Mouse (Mus musculus): Measurements from ENCODE around the gene Tango2. TPM values are rescaled to one million over a fixed set of nuclear protein-coding genes. Genes with fewer than 3 reads are reported as not detected.
A peak's percentile ranks its signal among the peaks of the same experiment; 100 is the strongest.
"Not testable (repeated sequence)": the region's sequence is repeated elsewhere in the genome, so short reads cannot be mapped to it uniquely, and the experiment has no call there.

Gene Tango2
- total RNA-seq, 2 experiments from 2014 or later: 32.8 to 37.0 TPM

DNA sequence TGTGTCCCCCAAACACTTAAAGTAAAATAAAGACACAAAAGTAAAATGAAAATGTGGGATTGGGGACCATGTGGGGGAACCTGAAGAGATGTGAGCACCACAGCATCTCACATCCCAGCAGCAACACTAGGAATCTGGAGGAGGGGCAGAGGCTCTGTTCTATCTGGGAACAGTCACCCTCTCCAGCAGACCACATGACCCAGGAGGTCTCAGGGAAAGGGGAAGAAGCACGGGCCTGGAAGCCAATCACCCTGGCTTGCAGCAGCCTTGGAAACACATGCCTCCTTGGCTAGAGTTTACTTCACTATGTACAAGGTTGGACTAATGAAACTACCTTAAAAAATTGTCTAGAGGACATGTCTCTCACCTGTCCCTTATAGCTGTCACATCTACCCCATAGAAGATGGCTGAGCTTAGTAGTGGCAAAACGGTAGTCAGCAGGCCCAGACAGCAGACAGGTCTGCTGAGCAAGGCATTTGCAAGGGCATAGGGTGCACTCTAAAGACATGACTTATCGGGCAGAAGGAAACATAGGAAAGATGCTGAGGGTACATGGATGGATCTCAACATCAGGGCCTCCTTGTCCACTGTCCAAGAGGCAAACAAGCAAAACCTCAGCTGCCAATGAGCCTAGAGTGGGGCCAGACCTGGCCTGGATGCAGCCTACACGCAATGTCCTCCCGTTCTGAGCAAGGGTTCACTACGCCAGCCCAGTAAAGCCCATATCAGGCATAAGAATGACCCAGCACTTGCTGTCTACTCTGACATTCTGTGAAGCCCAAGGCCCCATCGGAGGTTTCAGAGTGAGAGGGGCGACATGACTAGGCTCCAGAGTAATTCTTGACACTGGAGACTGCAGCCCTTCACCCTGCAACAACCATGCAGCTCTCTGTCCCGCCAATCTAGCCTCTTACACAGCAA, 5.0 kb downstream of the Tango2 start:
- DNase-seq: peak; percentile 41

DNA sequence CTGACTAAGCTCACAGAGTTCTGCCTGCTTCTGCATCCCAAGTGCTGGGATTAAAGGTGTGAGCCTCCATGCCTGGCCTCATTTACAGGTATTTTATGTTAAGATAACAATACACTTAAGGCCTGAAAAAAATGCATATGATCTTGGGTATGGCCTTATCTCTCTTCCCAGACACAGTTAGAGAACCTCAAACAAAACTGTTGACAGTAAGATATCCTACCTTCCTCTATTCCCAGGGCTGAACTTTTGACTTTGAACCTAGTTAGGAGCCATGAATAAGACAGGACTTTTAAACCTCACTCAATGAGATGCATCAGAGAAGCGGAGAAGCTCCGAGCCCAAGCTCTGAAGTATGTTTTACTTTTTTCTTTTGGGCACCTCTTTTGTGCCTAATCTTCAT, 5.8 kb downstream of the Tango2 start:
- no peak for DNase-seq

DNA sequence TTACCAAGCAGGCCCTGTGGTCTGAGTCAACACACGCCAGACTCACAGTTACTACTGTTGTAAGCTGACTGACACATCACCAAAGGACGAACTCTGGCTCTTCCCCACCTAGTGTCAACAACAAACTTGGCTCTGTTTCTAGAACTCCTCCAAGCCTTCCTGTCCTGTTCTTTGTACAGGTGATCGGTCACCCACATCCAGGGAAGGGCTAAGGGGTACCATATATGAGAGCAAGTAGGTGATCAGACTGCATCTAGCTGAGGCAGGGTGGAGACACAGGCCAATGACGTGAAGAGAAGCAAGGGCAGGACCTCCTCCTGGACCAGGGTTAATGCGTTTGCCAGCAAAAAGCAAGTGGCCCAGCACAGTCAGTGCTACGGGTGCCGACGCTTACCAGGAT, 6.3 kb downstream of the Tango2 start:
- DNase-seq: no peak

DNA sequence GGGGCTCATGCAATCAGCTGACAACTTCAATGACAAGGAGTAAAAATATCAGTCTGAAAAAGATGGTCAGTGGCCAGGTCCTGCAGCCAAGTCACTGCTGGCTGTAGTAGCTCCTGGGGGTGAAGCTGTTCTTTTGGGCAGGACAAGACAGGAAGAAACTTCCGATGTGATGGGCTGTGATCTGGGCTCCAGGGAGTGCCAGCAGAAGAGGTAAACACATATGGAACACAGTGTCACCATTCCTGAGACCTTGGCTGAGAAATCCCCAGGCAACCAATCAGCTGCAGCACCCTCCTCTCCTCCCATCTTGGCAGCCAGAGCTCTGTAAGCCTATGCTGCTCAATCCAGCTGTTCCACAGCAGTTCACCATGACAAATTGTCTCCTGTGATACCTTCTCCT, 8.0 kb downstream of the Tango2 start:
- DNase-seq: no peak

DNA sequence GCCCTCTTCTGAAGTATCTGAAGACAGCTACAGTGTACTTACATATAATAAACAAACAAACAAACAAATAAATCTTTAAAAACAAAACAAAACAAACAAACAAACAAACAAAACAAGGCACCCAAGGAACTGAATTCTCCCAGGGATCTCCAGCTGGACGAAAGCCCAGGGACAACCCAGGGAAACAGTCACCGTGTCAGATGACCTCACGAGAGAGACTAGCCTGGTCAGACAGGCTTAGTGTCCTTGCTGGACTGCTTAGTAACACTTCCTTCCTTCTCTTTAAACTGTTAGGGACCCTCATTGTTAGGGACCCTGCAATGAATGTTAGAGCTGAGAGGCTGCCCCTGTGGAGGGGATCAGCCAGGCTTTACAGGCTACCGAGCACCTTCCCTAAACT, 10.6 kb downstream of the Tango2 start:
- DNase-seq: peak; percentile 56

DNA sequence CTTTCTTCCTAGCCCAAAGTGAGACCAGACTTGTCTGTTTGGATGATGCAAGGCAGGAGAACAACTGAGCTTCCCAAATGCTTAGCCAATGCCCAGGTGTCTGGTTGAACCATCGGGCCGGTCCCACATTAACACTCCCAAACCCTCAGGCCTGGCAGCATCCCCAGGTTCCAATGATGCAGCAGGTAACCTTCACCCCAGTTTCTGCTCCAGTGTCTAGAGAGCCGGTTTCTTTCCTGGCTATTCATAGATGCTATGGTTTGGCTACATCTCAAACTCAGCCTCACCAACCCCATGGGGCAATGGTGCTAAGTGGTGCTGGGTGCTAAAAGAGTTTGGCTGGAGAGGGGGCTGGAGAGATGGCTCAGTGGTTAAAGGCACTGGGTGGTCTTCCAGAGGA, 11.9 kb downstream of the Tango2 start:
- no peak for DNase-seq

DNA sequence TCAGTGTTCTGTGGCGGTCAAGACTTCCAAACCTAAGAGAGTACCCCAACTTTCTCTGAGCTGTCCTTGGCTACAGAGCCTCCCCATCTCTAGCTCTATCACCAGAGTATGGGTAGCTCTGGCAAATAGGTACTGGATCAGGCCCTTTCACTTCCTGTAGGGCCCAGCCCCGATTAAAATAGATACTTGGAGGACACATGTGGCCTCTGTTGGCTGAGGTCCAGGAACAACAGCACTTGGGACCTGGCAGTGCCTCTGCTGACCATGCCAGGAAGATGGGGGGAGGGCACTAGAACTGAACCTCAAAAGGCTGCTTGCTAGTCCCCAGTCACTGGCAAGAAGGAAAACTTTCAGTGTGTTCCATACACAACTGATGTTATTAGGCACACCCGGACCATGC, 13.9 kb downstream of the Tango2 start:
- peak; percentile 58 for DNase-seq

DNA sequence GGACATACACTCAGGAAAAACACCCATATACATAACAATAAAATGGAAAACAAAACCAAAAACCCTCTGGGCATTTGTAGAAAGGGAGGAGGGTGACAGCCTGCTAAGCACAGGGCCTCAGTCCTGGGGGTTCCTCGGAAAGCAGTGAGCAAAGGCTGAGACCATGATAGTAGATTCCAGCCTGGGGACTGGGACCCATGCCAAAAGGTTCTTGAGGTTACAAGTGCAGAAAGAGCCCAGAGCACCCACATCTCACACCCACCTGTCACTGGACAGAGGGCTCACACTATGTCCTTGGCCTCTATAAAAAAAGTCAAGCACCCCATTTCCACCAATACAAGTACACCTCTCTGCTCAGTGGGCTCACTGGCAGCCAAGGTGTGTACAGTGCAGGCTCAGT, 19.4 kb downstream of the Tango2 start:
- DNase-seq: no peak

DNA sequence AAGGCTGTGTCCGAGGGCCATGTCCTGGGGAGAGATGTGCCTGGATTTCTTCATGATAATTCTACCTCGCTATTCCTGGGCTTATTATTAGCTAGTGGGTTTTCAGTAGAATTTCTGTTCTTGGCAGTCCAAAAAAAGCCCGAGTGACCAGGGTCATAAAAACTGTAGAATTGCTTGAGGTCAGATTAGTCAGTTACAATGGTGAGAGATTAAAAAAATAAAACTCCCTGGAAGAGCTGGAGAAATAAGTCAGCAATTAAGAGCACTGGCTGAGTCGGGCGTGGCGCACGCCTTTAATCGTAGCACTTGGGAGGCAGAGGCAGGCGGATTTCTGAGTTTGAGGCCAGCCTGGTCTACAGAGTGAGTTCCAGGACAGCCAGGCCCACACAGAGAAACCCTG, 20.0 kb downstream of the Tango2 start:
- DNase-seq: no peak

DNA sequence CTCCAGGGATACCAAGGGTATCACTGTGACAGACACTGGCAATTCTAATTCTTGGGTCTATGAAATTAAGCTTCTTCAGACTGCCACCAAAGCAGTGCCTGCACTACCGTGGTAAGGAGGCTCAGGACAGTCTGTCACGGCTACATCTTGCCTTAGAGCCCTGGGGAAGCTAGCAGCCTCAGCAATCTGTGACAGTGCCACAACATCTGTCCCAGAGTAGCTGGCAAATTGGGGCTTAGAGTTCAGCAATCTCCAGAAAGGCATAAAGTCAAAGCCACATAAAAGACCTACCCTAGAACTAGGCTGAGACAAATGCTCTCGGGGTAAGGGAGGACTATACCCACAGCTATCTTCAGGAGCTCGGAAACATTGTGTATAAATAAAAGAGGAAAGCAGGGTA, 22.2 kb downstream of the Tango2 start:
- DNase-seq: no peak

DNA sequence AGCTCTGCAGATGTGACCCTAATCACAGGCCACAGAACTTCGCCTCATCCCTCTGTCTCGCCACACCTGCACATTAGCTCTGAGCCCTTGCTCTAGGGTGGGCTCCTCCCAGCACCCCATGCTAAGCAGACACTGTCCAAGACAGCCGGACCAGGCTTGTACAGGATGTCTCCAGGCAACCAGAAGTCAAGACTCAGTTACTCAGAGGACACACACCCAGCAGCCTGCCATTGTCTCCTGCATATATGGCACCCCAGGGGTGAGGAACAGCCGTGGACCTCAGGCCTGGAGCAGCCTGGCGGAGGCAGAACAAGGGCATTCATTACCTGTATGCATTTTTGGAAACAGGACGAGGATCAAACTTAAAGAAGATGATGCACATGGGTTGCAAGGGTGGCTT, 23.9 kb downstream of the Tango2 start:
- DNase-seq: no peak

DNA sequence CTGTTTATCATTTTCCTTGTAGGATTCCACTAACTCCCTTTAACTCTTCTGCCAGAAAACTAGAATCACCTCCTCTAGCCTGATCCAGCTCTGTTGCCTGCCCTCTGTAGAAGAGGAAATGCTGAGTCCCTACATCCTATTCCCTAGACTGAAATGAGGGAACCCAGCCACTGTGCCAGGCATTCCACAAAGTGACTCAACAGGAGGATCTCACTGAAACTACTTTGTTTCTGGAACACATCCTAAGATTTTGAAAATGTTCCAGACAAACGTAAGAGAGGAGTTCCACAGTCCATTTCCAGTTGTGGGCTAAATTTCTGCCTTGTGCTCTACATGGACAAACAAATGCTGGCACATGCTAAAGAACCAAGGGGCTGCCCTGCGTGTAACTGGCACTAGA, 24.4 kb downstream of the Tango2 start:
- no peak for DNase-seq

DNA sequence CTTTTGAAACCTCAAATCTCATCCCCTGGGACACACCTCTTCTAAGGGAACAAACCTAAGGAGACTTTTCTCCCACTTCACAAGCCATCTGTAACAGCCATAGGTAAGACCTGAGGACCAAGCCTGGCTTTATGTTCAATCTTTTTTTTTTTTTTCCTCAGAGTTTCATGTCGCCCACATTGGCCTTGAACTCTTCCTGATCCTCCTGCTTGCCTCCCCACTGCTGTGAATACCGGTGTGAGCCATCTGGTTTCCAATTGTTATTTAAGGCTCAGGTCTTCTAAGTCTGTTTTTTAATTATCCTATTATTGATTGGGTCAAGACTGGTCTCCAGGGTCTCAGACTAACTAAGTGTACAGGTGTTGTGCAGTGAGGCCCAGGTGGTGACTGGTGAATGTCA, 26.5 kb downstream of the Tango2 start:
- no peak for DNase-seq

DNA sequence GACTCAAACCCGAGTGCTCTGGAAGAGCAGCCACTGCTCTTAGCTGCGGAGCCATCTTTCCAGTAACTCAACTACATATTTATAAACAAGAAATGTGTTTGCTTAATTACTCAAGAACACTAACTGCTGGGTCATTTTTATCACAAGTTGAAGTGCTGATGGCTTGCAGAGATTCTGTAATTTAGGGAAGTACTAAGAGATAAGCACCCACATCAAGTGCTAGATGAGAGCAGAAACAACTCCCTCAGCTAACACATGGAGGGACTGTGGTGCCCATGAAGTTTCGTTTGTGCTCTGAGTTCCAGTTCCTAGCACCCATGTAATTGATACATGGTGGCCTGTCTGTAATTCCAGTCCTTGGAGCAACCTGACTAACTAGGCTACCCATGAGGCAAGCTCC, 28.9 kb downstream of the Tango2 start:
- DNase-seq: no peak

DNA sequence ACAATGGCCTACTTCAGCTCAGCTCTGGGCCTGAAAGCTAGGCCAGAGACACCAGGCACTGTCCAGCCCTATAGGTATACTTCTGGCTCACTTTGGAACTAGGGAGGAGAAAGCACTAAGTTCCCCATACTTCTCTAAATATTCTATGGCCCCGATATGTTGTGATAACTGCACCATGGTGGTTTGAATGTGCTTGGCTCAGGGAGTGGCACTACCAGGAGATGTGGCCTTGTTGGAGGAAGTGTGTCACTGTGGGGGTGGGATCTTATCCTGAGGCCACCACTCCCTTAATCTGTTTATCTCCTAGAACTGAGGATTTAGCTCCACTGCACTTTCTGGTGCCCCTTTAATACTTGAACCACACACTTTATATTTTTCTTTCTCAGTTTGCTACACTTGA, 39.7 kb downstream of the Tango2 start:
- no peak for DNase-seq

DNA sequence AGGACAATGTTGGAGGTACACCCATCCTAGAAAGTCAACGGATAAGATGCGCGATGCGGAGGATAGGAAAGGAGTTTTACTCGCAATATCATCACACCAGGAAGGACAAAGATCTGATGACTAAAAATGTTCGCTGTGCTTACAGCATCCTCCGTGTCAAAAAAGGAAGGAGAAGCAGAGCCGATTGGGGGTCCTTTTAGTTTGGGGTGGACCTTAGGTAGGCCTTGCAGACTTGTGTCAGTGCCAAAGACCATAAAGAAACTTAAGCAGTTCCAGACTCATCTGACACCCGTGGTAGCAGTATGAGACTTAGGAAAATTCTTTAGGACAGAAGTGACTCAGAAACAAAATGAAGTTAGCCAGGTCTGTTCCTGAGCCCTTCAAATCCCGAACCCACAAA, 58.3 kb downstream of the Tango2 start:
- not testable (repeated sequence) for DNase-seq

DNA sequence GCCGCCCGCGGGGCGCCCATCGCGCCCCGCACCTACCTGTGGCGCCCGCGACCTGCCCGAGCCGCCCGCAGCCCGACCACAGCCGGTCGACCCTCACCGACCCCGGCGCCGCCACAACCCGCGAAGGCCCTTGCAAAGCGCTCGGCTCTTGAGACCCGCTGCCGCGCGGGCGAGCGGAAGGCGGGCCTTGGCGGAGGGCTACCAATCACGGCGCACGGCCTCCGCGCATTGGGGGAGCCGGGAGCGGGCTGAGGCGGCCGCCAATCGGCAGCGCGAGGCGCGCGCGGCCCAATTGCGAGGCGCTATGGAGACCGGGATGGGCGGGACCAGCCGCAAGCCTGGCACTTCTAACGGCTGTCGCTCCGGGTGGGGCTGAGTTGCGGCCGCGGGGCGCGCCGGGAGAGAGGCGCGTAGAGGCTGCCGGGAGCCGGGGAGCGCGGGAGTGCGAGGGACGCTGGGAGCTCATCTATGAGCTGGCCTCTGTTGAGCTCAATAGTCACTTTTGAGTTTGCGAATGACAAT, 58.8 kb downstream of the Tango2 start, which contains the start of gene Dgcr8:
Gene Dgcr8 (minus strand): TSS at position 180 of the 522 bp plus-strand sequence.
- peak; percentile 99 for DNase-seq

DNA sequence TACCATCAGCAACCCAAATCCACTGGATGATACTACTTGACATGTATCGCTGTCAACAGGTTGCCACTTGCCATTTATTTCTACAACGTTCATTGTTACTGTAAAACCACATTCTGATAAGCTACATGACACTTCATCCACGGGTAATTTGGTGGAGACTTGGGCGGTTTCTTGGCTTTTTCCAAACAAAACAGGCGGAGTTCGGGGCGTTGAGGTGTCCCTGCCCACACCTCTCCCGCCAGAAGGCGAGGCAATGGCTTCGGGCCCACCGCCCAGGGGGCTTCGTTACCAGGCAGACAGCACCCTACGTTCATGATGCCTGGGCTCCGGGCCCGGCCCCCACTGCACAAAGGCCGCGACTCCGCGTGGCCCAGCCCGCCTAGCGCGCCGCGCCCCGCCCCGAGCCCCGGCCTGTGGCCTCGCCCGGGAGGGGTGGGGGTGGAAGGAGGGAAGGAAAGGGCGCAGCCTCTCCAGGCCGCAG, 59.3 kb downstream of the Tango2 start:
- peak; percentile 88 for DNase-seq

DNA sequence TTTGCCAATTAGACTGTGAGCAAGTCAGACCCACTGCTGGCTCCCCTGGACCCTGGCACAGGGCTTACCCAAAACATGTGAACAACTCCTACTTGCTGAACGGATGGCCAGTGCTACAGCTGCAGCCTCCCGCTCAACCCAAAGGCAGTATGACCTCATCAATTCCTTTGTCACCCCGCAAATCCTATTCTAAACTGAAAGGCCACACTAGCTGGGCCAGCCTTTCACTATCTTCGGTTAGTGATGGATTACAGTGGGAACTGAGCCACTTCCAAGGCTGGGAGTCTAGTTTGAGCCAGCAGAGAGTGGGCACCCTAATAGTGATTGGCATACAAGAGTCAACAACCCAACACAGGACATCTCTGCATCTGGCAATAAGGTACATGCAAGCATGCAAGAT, 59.7 kb downstream of the Tango2 start:
- peak; percentile 31 for DNase-seq

DNA sequence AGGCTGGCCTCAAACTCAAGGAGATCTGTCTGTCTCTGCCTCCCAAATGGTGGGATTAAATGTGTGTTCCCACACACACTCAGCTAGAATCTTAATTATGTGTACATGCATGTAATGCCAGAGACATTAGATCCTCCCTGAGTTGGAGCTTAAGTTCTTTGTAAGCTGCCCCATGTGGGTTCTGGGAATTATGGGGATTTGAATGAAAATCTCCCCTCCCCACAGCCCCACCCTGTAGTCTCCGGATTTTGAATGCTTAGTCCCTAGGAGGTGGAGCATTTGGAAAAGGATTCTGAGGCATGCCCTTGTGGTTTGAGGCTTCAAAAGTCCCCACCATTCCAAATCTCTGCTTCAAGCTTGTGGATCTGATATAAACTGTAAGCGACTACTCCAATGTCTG, 72.7 kb downstream of the Tango2 start:
- DNase-seq: no peak

DNA sequence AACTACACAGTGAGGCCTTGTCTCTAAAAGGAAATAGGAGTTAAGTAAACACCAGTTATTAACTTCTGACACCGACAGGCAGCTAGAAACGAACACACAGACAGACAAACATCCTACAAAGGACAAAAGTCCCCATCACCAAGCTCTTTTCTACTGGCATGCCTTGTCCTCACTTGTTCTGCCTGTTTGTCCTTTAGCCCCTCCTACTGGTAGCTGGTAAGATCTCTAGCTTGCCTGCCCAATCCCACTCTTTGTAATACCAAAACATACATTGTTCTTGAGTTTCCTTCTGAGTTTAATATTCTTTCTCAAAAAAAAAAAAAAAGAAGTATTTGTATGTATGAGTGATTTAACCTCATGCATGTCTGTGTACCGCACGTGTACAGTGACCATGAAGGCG, 79.7 kb downstream of the Tango2 start:
- DNase-seq: no peak

DNA sequence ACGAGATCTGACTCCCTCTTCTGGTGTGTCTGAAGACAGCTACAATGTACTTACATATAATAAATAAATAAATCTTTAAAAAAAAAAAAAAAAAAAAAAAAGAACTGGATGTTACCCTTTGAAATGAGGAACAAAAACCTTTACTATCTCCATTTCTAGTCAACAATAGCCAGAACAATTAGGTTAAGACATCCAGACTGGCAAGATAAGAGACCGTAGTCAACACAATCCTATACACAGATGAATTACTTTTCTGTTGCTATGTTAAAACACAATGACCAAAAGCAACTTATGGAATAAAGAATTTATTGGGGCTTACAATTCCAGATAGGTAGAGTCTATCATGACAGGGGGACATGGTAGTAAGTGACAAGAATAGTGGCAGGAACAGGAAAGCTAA, 82.9 kb downstream of the Tango2 start:
- no peak for DNase-seq

DNA sequence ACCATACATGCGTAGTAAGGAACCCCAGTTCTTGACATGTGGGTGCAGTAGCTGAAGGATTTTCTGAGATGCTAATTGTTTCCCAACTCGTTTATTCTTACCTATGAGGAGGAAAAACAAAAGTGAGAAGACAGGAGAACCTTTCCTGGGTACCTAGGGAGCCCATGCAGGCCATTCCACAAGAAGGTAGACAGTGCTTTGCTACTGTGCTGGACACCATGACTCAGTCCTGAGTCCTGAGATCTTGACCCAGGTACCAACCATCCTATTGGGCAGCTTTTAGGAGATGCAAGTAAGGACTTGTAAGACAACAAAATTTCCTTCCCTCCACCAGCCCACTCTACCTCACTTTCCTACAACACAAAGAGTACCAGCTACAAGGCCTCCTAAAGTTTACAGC, 89.7 kb downstream of the Tango2 start, which contains the start of gene Gm49776:
Gene Gm49776 (minus strand): TSS at position 101 of the 400 bp plus-strand sequence.
- DNase-seq: no peak

DNA sequence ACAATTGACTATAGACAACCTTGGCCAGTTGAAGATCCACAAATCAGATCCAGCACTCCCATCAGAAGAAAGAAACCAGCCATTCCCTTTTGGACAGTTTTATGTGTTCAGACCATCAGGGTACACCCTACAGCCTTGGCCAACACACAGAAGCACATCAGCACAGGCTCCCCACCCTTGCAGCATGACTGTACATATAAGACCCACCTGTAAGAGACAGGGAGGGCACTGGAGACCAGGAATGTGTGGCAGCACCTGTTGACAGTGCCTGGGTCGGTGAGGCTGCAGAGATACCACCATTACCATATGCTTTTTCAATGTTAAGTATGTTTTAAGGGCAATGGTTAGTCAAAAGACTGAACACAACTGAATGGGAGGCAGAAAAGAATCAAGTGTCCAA, 94.0 kb downstream of the Tango2 start:
- no peak for DNase-seq

All from adrenal gland, postnatal 10 days (tissue).